Mouse (Mus musculus) spleen, adult 2 months (tissue): ENCODE data around the gene Dock9.

ENCODE experiments used
- CTCF ChIP-seq: fragments of 200-500 bp; IDR thresholded peaks from 2 replicates; pipeline ENCODE4 v1.5.1; 2011; ENCODE audit warnings: mild to moderate bottlenecking, inconsistent platforms; ENCODE audit not compliant: insufficient read depth, insufficient read length, insufficient replicate concordance; ENCODE audit errors: extremely low read depth
- POLR2A ChIP-seq: fragments of 200-500 bp; IDR thresholded peaks from 2 replicates; pipeline ENCODE4 v1.6.1; 2011; ENCODE audit warnings: low read depth, low read length, inconsistent platforms

DNA sequence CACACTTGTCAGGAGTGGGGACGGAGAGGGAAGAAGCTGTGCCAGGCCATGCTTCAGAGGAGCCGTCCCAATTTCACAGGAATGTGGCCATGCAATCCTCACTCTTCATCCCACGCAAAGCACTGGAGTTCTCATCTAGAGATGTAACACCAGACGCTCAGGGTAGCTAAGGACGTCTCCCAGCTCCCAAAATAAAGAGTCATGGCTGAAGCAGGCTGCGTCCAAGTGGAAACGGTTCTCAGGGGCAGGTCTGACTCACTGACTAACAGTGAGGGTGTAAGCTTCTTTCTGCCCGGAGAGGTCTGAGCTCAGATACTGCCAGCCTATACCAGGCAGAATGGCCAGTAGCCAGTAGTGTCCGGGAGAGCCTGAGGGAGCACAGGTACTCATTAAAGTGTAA, 201.0 kb downstream of the Dock9 start:
- TF ChIP-seq CTCF (no peak), POLR2A (no peak)
